35 mouse cellular contexts compared by ENCODE assay signal in genomic region chr9:22055713-22056112, GRCm38 (mm10). TPM values are rescaled to one million over a fixed set of nuclear protein-coding genes. Genes with fewer than 3 reads are reported as not detected.
DNase-seq lines count a peak whose midpoint lies in the region; ATAC-seq and TF ChIP-seq lines count a peak whose summit lies in the region.
"Had no signal": no experiment of that assay in that cellular context is flagged by ENCODE, and none has a peak within 500 bp of the region (broad histone marks: within the 10 kb centered on the region; RNA-seq: fewer than 3 reads in every experiment).

No protein-coding gene starts in this region.

- WGBS in stomach, postnatal 0 days, result 34% methylated on average over 28 of the region's 29 CpGs

- peaks cover 10% of the 10 kb centered on the region; the same call in 1 of the 2 replicates for H3K27me3 ChIP-seq in stomach, postnatal 0 days (ENCODE audit: control insufficient read depth, insufficient read depth, low read length)
- H3K27me3 ChIP-seq: midbrain, embryonic 15.5 days had no signal

- no peak overlapping the region for H3K4me2 ChIP-seq in stomach, postnatal 0 days (replicated peaks; ENCODE audit: low read depth)
- H3K4me2 ChIP-seq: embryonic facial prominence, embryonic 12.5 days; heart, embryonic 12.5 days; lung, embryonic 14.5 days had no signal

- H3K9ac ChIP-seq in stomach, postnatal 0 days (ENCODE audit: low read length), result no peak overlapping the region
- H3K9ac ChIP-seq: embryonic facial prominence, embryonic 12.5 days; heart, embryonic 12.5 days; hindbrain, embryonic 14.5 days; liver, embryonic 15.5 days; lung, embryonic 14.5 days; midbrain, embryonic 15.5 days had no signal

- TF ChIP-seq CTCF in stomach, postnatal 0 days (IDR thresholded peaks at IDR 0.05; ENCODE audit: low read depth), result 0 out of 2 replicates have a peak, but pooled peaks have one; percentile 3

- peak; percentile 68 for DNase-seq in cerebellum, adult 11-12 months
- DNase-seq in right cerebral cortex, postnatal 14 days, result peak; percentile 24
- DNase-seq in right cerebral cortex, postnatal 4 days, result no peak
- peak; percentile 49 to 52 for DNase-seq in cerebellum, postnatal 25 days
- peak; percentile 31 for DNase-seq in stomach, postnatal 0 days (ENCODE audit: low spot score)
- no peak for DNase-seq in left cerebral cortex, adult 8-10 months (ENCODE audit: low spot score in 2 of 2)
- DNase-seq in heart, adult 11 months, result no peak
- DNase-seq: adrenal gland, postnatal 14 days; gastrocnemius, adult 2 months; gastrocnemius, postnatal 36 days; heart, adult 2 months; heart, postnatal 4 days; layer of hippocampus, postnatal 36 days; lung, embryonic 14.5 days; lung, postnatal 14 days had no signal

- no peak overlapping the region for H3K27ac ChIP-seq in stomach, postnatal 0 days (replicated peaks)
- H3K27ac ChIP-seq: embryonic facial prominence, embryonic 12.5 days; gastrocnemius, adult 2 months; heart, adult 2 months; hindbrain, embryonic 14.5 days; liver, embryonic 15.5 days; midbrain, embryonic 10.5 days; midbrain, embryonic 15.5 days had no signal

- ATAC-seq in cerebellum, adult (ENCODE audit: insufficient number of reproducible peaks, low FRiP score, low TSS enrichment), result no peak
- no peak for ATAC-seq in stomach, postnatal 0 days (ENCODE audit: low FRiP score, low TSS enrichment)
- ATAC-seq: forebrain, embryonic 16.5 days; midbrain, embryonic 15.5 days had no signal

- 0 out of 2 replicates have a peak, but pooled peaks cover 2% of the 10 kb centered on the region for H3K4me1 ChIP-seq in stomach, postnatal 0 days (replicated peaks; ENCODE audit: control insufficient read depth, insufficient read depth)

- TF ChIP-seq EP300 in stomach, postnatal 0 days (optimal IDR thresholded peaks at IDR 0.05), result no peak

- H3K4me3 ChIP-seq in stomach, postnatal 0 days (ENCODE audit: low read depth, low read length), result no peak overlapping the region
- H3K4me3 ChIP-seq: embryonic facial prominence, embryonic 12.5 days; erythroblast, embryonic 14.5 days; gastrocnemius, adult 2 months; heart, adult 2 months; heart, embryonic 12.5 days; liver, embryonic 15.5 days; midbrain, embryonic 10.5 days; midbrain, embryonic 15.5 days had no signal

- H3K9me3 ChIP-seq in stomach, postnatal 0 days (ENCODE audit: control insufficient read depth, low read length), result no peaks in the 10 kb centered on the region
- H3K9me3 ChIP-seq: embryonic facial prominence, embryonic 12.5 days; heart, embryonic 12.5 days; midbrain, embryonic 10.5 days; midbrain, embryonic 15.5 days had no signal

- H3K36me3 ChIP-seq in stomach, postnatal 0 days (ENCODE audit: control insufficient read depth, insufficient read depth, low read length), result peaks cover 10% of the 10 kb centered on the region

RNA-seq across cellular contexts. Expression of gene Elavl3, which starts 3.9 kb away (rescaled TPM):
- 0.73 and 1.1 TPM in 2 replicates for polyA plus RNA-seq in stomach, postnatal 0 days (2015; fragmentation: Nextera tagmentation; extraction: Ambion mirVana)
- 100 to 1,000 TPM; 132 to 153 (median 147) TPM for total RNA-seq in left cerebral cortex, adult 8-10 months (2022)
- total RNA-seq: gastrocnemius, adult 2 months; liver, adult 2 months; megakaryocyte progenitor cell, adult 5-6 weeks; neutrophil, adult 5-6 weeks had no signal
- polyA plus RNA-seq: heart, postnatal 0 days; liver, adult 2 months had no signal

RNA-seq across cellular contexts. Expression of gene Gm49318, which starts 15.3 kb away (rescaled TPM):
- polyA plus RNA-seq in stomach, postnatal 0 days (2015; fragmentation: Nextera tagmentation; extraction: Ambion mirVana), result not detected in 2 replicates
- not detected for total RNA-seq in left cerebral cortex, adult 8-10 months (2022)
- total RNA-seq: adrenal gland, postnatal 14 days; gastrocnemius, adult 2 months; gastrocnemius, postnatal 36 days; liver, adult 2 months; megakaryocyte progenitor cell, adult 5-6 weeks; neutrophil, adult 5-6 weeks had no signal
- polyA plus RNA-seq: embryonic facial prominence, embryonic 12.5 days; erythroblast, embryonic 14.5 days; forebrain, embryonic 11.5 days; forebrain, embryonic 16.5 days; heart, adult 2 months; heart, embryonic 12.5 days; heart, postnatal 0 days; hindbrain, embryonic 14.5 days; intestine, embryonic 14.5 days; kidney, embryonic 16.5 days; limb, embryonic 11.5 days; liver, adult 2 months; liver, embryonic 15.5 days; lung, embryonic 14.5 days; midbrain, embryonic 10.5 days; midbrain, embryonic 15.5 days; neural tube, embryonic 11.5 days; testis, adult 2 months; urinary bladder, adult 2 months had no signal

RNA-seq across cellular contexts. Expression of gene Zfp653, which starts 15.5 kb away (rescaled TPM):
- 4.4 and 5.5 TPM in 2 replicates for polyA plus RNA-seq in stomach, postnatal 0 days (2015; fragmentation: Nextera tagmentation; extraction: Ambion mirVana)
- total RNA-seq in left cerebral cortex, adult 8-10 months (2022), result 10 to 100 TPM; 20.7 to 23.7 (median 21.9) TPM

RNA-seq across cellular contexts. Expression of gene Ecsit, which starts 29.5 kb away (rescaled TPM):
- 31.7 and 33.1 TPM in 2 replicates for polyA plus RNA-seq in stomach, postnatal 0 days (2015; fragmentation: Nextera tagmentation; extraction: Ambion mirVana)
- total RNA-seq in left cerebral cortex, adult 8-10 months (2022), result 10 to 100 TPM; 45.4 to 50.8 (median 48.0) TPM

RNA-seq across cellular contexts. Expression of gene Cnn1, which starts 43.3 kb away (rescaled TPM):
- polyA plus RNA-seq in stomach, postnatal 0 days (2015; fragmentation: Nextera tagmentation; extraction: Ambion mirVana), result 851 and 1,082 TPM in 2 replicates
- 1 to 10 TPM in 1 of 4 experiments, under 1 TPM in 3; 0.37 to 1.2 (median 0.59) TPM for total RNA-seq in left cerebral cortex, adult 8-10 months (2022)
- total RNA-seq: megakaryocyte progenitor cell, adult 5-6 weeks; neutrophil, adult 5-6 weeks had no signal
- polyA plus RNA-seq: erythroblast, embryonic 14.5 days had no signal

Comparison
In these comparisons a context has a peak if more than half of its experiments do, and no peak if none do; other contexts are left out.
1. DNase-seq: peak in cerebellum, adult 11-12 months (single experiment), right cerebral cortex, postnatal 14 days (single experiment), cerebellum, postnatal 25 days (2 of 2) and stomach, postnatal 0 days (single experiment); none in right cerebral cortex, postnatal 4 days (single experiment), left cerebral cortex, adult 8-10 months (0 of 2) and heart, adult 11 months (single experiment).